Mouse (Mus musculus) heart, postnatal 0 days (tissue): ENCODE measurements around the gene Nav1. TPM values are rescaled to one million over a fixed set of nuclear protein-coding genes. Genes with fewer than 3 reads are reported as not detected.

ENCODE experiments used
- ATAC-seq: fragments of 200-750 bp; cut with Nextera tagmentation; 2 replicates; pipeline ENCODE4 v1.8.0; 2017; ENCODE audit warnings: low read depth, moderate number of reproducible peaks, moderate library complexity; ENCODE audit not compliant: insufficient read depth
- DNase-seq: peaks from one replicate; pipeline ENCODE4 v3.0.0-alpha.2; 2016; ENCODE audit warnings: low spot score
- H3K27ac ChIP-seq: fragments of 300-500 bp; sonication (generic); 2 replicates; pipeline ENCODE4 v1.5.1; 2014; ENCODE audit warnings: low read depth, mild to moderate bottlenecking
- H3K27me3 ChIP-seq: fragments of 300-500 bp; sonication (generic); 2 replicates; pipeline ENCODE4 v1.6.1; 2014; ENCODE audit warnings: low read length, mixed read lengths; ENCODE audit not compliant: control insufficient read depth, insufficient read depth
- H3K36me3 ChIP-seq: fragments of 300-500 bp; sonication (generic); replicated peaks from 2 replicates; pipeline ENCODE4 v1.6.1; 2014; ENCODE audit warnings: low read length, mixed read lengths; ENCODE audit not compliant: control insufficient read depth, insufficient read depth
- H3K4me1 ChIP-seq: fragments of 300-500 bp; sonication (generic); 2 replicates; pipeline ENCODE4 v1.6.1; 2014; ENCODE audit warnings: antibody characterized with exemption; ENCODE audit not compliant: control insufficient read depth, insufficient read depth
- H3K4me2 ChIP-seq: fragments of 300-500 bp; sonication (generic); 2 replicates; pipeline ENCODE4 v1.6.1; 2014; ENCODE audit warnings: low read depth, mild to moderate bottlenecking, low read length, moderate library complexity
- H3K4me3 ChIP-seq: fragments of 300-500 bp; sonication (generic); 2 replicates; pipeline ENCODE4 v1.5.1; 2014; ENCODE audit warnings: low read depth, low read length
- H3K9ac ChIP-seq: fragments of 300-500 bp; sonication (generic); replicated peaks from 2 replicates; pipeline ENCODE4 v1.6.1; 2014; ENCODE audit warnings: low read depth, low read length, mixed read lengths
- H3K9me3 ChIP-seq: fragments of 300-500 bp; sonication (generic); replicated peaks from 2 replicates; pipeline ENCODE4 v1.6.1; 2016; ENCODE audit warnings: low read length; ENCODE audit not compliant: control insufficient read depth
- CTCF ChIP-seq: IDR thresholded peaks from 2 replicates; pipeline ENCODE4 v1.5.1; 2016; ENCODE audit warnings: antibody characterized with exemption, control low read depth, low read depth
- EP300 ChIP-seq: IDR thresholded peaks from 2 replicates; pipeline ENCODE4 v1.6.1; 2016; ENCODE audit warnings: antibody characterized with exemption, low read depth
- WGBS: fragments of 180-500 bp; shearing (Covaris S2); extraction: QIAGEN DNeasy Blood & Tissue Kit; methylation state at CpG from one replicate; pipeline ENCODE4 v1.1.7; 2014; 5-methylcytosine and 5-hydroxymethylcytosine counted together
- polyA plus RNA-seq: library from polyadenylated mRNA; unstranded; fragments of >200 nt; fragmentation: Nextera tagmentation; extraction: Ambion mirVana; gene quantifications from 2 replicates; pipeline ENCODE4 v1.2.1, GENCODE M21; 2015
- total RNA-seq: library from RNA; depleted of rRNA; stranded (reverse); fragments of >200 nt; gene quantifications from 2 replicates; pipeline ENCODE4 v1.2.3, GENCODE M21; 2014; ENCODE audit warnings: low replicate concordance

The Nav1 gene
- total and polyA plus RNA-seq, 2 experiments from 2014 or later, result 10.3 to 29.9 TPM

DNA sequence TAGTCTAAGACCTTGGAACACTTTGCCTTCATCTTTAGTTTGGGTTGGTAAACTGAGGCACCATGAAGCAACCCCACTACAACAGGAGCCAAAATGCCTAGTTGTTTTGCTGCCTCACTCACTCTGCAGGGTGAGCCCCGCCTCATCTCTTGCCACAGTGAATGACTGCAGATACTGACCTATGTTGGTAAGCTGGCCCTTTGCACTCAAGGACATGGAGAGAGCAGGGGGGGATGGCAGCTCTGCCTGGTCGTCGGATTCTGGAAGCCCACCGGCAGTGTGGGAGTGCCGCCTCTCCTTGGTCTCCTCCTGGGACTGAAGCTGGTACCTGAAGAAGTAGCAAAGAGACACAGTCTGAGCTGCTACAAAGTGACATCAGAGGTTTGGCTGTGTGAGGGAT is 139.6 kb downstream of the Nav1 start:
- ATAC-seq (no peak), DNase-seq (no peak)
- Histone ChIP-seq H3K4me3 (no peak overlapping the region), H3K4me1 (no peaks in the 10 kb centered on the region), H3K4me2 (no peak overlapping the region), H3K9me3 (no peaks in the 10 kb centered on the region), H3K36me3 (peaks cover 93% of the 10 kb centered on the region), H3K27ac (no peak overlapping the region), H3K27me3 (no peaks in the 10 kb centered on the region), H3K9ac (no peak overlapping the region)
- 90% methylated on average over 5 of the region's 5 CpGs for WGBS
- no peak for TF ChIP-seq EP300
- TF ChIP-seq CTCF, result no peak

DNA sequence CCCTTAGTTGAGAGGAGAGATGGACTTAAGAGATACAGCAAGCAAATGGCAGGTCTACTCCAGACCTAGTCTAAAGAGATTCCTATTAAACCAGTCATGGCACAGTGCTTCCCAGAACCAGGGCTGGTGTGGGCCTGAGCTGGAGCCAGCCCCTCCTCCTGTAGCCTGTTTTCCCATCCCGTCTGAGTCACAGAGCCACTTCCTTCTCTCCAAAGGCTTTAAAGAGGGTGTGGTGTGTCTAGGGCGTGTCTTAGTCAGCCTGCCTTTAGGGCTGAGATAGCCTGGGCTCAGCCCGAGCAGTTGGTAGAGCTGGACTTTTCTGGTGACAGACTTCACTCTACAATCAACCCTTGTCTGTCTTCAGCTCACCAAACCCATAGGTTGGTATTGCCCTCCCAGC is 140.2 kb downstream of the Nav1 start:
- Histone ChIP-seq H3K27me3 (no peaks in the 10 kb centered on the region), H3K4me3 (no peak overlapping the region), H3K27ac (no peak overlapping the region), H3K9me3 (no peaks in the 10 kb centered on the region), H3K4me1 (no peaks in the 10 kb centered on the region), H3K4me2 (no peak overlapping the region), H3K36me3 (peaks cover 88% of the 10 kb centered on the region), H3K9ac (no peak overlapping the region)
- TF ChIP-seq EP300, result no peak
- TF ChIP-seq CTCF, result no peak
- DNase-seq, result no peak
- ATAC-seq, result 0 out of 2 replicates have a peak, but pooled peaks have one; percentile 35
- WGBS, result 55% methylated on average over 3 of the region's 3 CpGs

- Histone ChIP-seq H3K27me3 (no peaks in the 10 kb centered on the region), H3K9ac (no peak overlapping the region), H3K4me3 (no peak overlapping the region), H3K4me2 (no peak overlapping the region), H3K4me1 (no peaks in the 10 kb centered on the region), H3K36me3 (peaks cover 79% of the 10 kb centered on the region), H3K9me3 (no peaks in the 10 kb centered on the region), H3K27ac (no peak overlapping the region)
- ATAC-seq, result no peak
- WGBS, result 86% methylated on average over 19 of the region's 19 CpGs
- TF ChIP-seq CTCF (no peak), EP300 (no peak)
- DNase-seq, result no peak
Observed at GRCm38 (mm10) chr1:135465734-135466133, 141.4 kb downstream of the Nav1 start.

- DNase-seq (no peak), ATAC-seq (no peak)
- WGBS, result 64% methylated on average over 8 of the region's 8 CpGs
- Histone ChIP-seq H3K4me3 (no peak overlapping the region), H3K36me3 (peaks cover 79% of the 10 kb centered on the region), H3K9ac (no peak overlapping the region), H3K4me1 (no peaks in the 10 kb centered on the region), H3K9me3 (no peaks in the 10 kb centered on the region), H3K27ac (0 out of 2 replicates have a peak overlapping the region, but pooled peaks have one; percentile 8), H3K27me3 (no peaks in the 10 kb centered on the region), H3K4me2 (no peak overlapping the region)
- TF ChIP-seq EP300, result no peak
- no peak for TF ChIP-seq CTCF
Observed at GRCm38 (mm10) chr1:135462736-135463135, 144.4 kb downstream of the Nav1 start.

GRCm38 (mm10) chr1:135462304-135462703 is 144.8 kb downstream of the Nav1 start:
- no peak overlapping the region for H3K9ac ChIP-seq
- H3K4me2 ChIP-seq, result no peak overlapping the region
- ATAC-seq (no peak), DNase-seq (no peak)
- H3K4me1 ChIP-seq, result no peaks in the 10 kb centered on the region
- TF ChIP-seq EP300 (no peak), CTCF (no peak)
- 31% methylated on average over 4 of the region's 4 CpGs for WGBS
- H3K4me3 ChIP-seq, result no peak overlapping the region
- 0 out of 2 replicates have a peak overlapping the region, but pooled peaks have one; percentile 8 for H3K27ac ChIP-seq
- no peaks in the 10 kb centered on the region for H3K27me3 ChIP-seq
- no peaks in the 10 kb centered on the region for H3K9me3 ChIP-seq
- peaks cover 79% of the 10 kb centered on the region for H3K36me3 ChIP-seq

GRCm38 (mm10) chr1:135461097-135461730 is 145.9 kb downstream of the Nav1 start:
- DNase-seq (peak; percentile 59), ATAC-seq (peak; percentile 76)
- peaks cover 78% of the 10 kb centered on the region for H3K36me3 ChIP-seq
- no peak overlapping the region for H3K4me2 ChIP-seq
- 66% methylated on average over 3 of the region's 3 CpGs for WGBS
- no peaks in the 10 kb centered on the region for H3K9me3 ChIP-seq
- peak; percentile 82 for TF ChIP-seq CTCF
- TF ChIP-seq EP300, result no peak
- no peaks in the 10 kb centered on the region for H3K27me3 ChIP-seq
- no peaks in the 10 kb centered on the region for H3K4me1 ChIP-seq
- 0 out of 2 replicates have a peak overlapping the region, but pooled peaks have one; percentile 8 for H3K27ac ChIP-seq
- no peak overlapping the region for H3K4me3 ChIP-seq
- no peak overlapping the region for H3K9ac ChIP-seq
